Mouse (Mus musculus) spleen, adult 2 months (tissue): ENCODE data around the gene Pdcd11. TPM values are rescaled to one million over a fixed set of nuclear protein-coding genes. Genes with fewer than 3 reads are reported as not detected.

ENCODE experiments used
- DNase-seq, 2 experiments: peaks; one replicate each; pipeline versions ENCODE4 v3.0.0 to v3.0.0-alpha.2; 2012 to 2021; ENCODE audit warnings: low spot score in 2 of 2, low read depth in 1 of 2
- H3K27ac ChIP-seq: fragments of 200-500 bp; 2 replicates; pipeline ENCODE4 v1.5.1; 2012; ENCODE audit warnings: low read length, inconsistent platforms; ENCODE audit not compliant: insufficient read depth
- H3K27me3 ChIP-seq: fragments of 200-500 bp; 2 replicates; pipeline ENCODE4 v1.6.1; 2012; ENCODE audit warnings: mild to moderate bottlenecking, moderate library complexity, low read length, inconsistent platforms; ENCODE audit not compliant: control insufficient read depth, insufficient read depth
- H3K36me3 ChIP-seq: fragments of 200-500 bp; 2 replicates; pipeline ENCODE4 v1.6.1; 2012; ENCODE audit warnings: mild to moderate bottlenecking, low read length, inconsistent platforms; ENCODE audit not compliant: control insufficient read depth, insufficient read depth
- H3K4me1 ChIP-seq: fragments of 200-500 bp; 2 replicates; pipeline ENCODE4 v1.6.1; 2011; ENCODE audit warnings: inconsistent platforms; ENCODE audit not compliant: control insufficient read depth, insufficient read depth, insufficient read length
- H3K4me3 ChIP-seq: fragments of 200-500 bp; 2 replicates; pipeline ENCODE4 v1.5.1; 2011; ENCODE audit warnings: mild to moderate bottlenecking, inconsistent platforms; ENCODE audit not compliant: insufficient read depth, insufficient read length; ENCODE audit errors: extremely low read depth
- CTCF ChIP-seq: fragments of 200-500 bp; IDR thresholded peaks from 2 replicates; pipeline ENCODE4 v1.5.1; 2011; ENCODE audit warnings: mild to moderate bottlenecking, inconsistent platforms; ENCODE audit not compliant: insufficient read depth, insufficient read length, insufficient replicate concordance; ENCODE audit errors: extremely low read depth
- POLR2A ChIP-seq: fragments of 200-500 bp; IDR thresholded peaks from 2 replicates; pipeline ENCODE4 v1.6.1; 2011; ENCODE audit warnings: low read depth, low read length, inconsistent platforms
- WGBS: fragments of 180-500 bp; shearing (Covaris S2); methylation state at CpG from one replicate; pipeline ENCODE4 v1.1.7; 2018; 5-methylcytosine and 5-hydroxymethylcytosine counted together
- polyA plus RNA-seq: library from polyadenylated mRNA; depleted of rRNA; stranded (reverse); fragments of >200 nt; gene quantifications from 2 replicates; pipeline ENCODE4 v1.2.3, GENCODE M21; 2012

The Pdcd11 gene
- polyA plus RNA-seq, 1 experiment: 9.6 TPM

- DNase-seq: peak in 1 of 2 experiments; percentile 33
- H3K4me1 ChIP-seq: peaks cover 12% of the 10 kb centered on the region; the same call in 1 of the 2 replicates
- 31% methylated on average over 5 of the region's 5 CpGs for WGBS
- H3K27me3 ChIP-seq: no peaks in the 10 kb centered on the region
- H3K36me3 ChIP-seq: no peaks in the 10 kb centered on the region
- no peak overlapping the region for H3K27ac ChIP-seq
- TF ChIP-seq CTCF: no peak
- TF ChIP-seq POLR2A: no peak
- no peak overlapping the region for H3K4me3 ChIP-seq
Measured at GRCm38 (mm10) chr19:47148267-47148847, 57.8 kb downstream of the Pdcd11 start.

GRCm38 (mm10) chr19:47149854-47150253, 59.3 kb downstream of the Pdcd11 start:
- no peak overlapping the region for H3K27ac ChIP-seq
- no peak for DNase-seq
- H3K27me3 ChIP-seq: no peaks in the 10 kb centered on the region
- WGBS: 61% methylated on average over 4 of the region's 4 CpGs
- H3K4me3 ChIP-seq: no peak overlapping the region
- no peaks in the 10 kb centered on the region for H3K36me3 ChIP-seq
- peaks cover 12% of the 10 kb centered on the region; the same call in 1 of the 2 replicates for H3K4me1 ChIP-seq
- TF ChIP-seq CTCF (no peak), POLR2A (no peak)

GRCm38 (mm10) chr19:47151332-47152061, 60.9 kb downstream of the Pdcd11 start:
- H3K4me1 ChIP-seq: peaks cover 12% of the 10 kb centered on the region; the same call in 1 of the 2 replicates
- no peak overlapping the region for H3K4me3 ChIP-seq
- DNase-seq: no peak
- WGBS: 44% methylated on average over 32 of the region's 32 CpGs
- TF ChIP-seq CTCF (no peak), POLR2A (no peak)
- H3K27ac ChIP-seq: no peak overlapping the region
- no peaks in the 10 kb centered on the region for H3K27me3 ChIP-seq
- H3K36me3 ChIP-seq: no peaks in the 10 kb centered on the region

DNA sequence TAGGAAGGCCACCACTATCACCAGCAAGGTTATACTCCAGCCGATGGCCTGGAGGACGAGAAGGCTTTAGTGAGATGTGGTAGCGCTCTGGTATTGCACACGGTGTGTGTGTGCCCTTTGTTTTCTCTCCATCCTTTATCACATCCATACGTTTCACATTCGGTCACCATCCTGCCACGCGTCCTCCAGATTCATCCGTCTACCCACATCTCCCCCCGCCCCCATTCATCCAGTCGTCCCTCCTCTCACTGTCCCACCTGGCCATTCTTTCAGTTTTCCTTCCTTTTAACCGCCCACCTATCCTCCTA, 61.4 kb downstream of the Pdcd11 start:
- DNase-seq: no peak
- no peak for TF ChIP-seq CTCF
- no peak for TF ChIP-seq POLR2A
- Histone ChIP-seq H3K27me3 (no peaks in the 10 kb centered on the region), H3K27ac (no peak overlapping the region), H3K36me3 (no peaks in the 10 kb centered on the region), H3K4me1 (peaks cover 12% of the 10 kb centered on the region; the same call in 1 of the 2 replicates), H3K4me3 (no peak overlapping the region)
- WGBS: 75% methylated on average over 12 of the region's 12 CpGs

DNA sequence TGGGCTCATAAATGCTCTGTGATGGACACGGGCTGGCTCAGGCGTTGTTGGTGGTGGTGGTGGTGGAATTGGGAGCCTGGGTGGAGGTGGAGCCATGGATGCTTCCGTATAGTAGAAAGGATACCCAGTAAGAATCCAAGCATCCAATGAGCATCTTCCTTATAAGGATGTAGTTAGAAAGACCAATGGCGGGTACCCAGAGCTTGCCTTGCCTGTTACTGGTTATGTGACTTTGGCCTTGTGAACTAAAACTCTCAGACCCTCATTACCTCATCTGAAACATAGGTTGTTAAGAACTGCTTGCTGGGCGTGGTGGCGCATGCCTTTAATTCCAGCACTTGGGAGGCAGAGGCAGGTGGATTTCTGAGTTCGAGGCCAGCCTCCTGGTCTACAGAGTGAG, 63.2 kb downstream of the Pdcd11 start:
- Histone ChIP-seq H3K36me3 (no peaks in the 10 kb centered on the region), H3K27me3 (no peaks in the 10 kb centered on the region), H3K4me3 (no peak overlapping the region), H3K4me1 (peaks cover under 1% of the 10 kb centered on the region; the same call in 1 of the 2 replicates), H3K27ac (no peak overlapping the region)
- 90% methylated on average over 7 of the region's 7 CpGs for WGBS
- DNase-seq: no peak
- TF ChIP-seq POLR2A: no peak
- TF ChIP-seq CTCF: no peak

DNA sequence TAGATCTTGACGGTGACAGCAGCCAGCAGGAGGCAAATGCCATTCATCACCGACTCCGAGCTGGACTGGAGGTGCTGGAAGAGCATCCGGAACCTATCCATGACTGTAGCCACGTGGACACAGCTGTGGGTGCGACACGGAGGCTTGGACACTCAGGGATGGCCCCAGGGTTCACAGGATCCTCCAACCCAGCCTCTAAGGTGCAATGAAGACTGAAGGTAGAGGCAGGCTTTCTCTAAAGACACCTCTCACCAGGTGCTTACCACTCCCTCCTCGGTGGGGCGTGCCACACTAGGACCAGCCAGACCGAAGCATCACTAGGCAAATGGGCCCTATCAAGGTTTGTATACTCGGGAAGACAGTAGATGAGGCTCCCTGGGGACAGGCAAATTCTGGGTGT, 67.1 kb downstream of the Pdcd11 start, which contains the start of gene Calhm3:
TSS of gene Calhm3 (minus strand) at position 101 of the 400 bp plus-strand sequence.
- TF ChIP-seq CTCF: no peak
- TF ChIP-seq POLR2A: no peak
- Histone ChIP-seq H3K36me3 (no peaks in the 10 kb centered on the region), H3K27me3 (no peaks in the 10 kb centered on the region), H3K27ac (no peak within 1 kb of the TSS), H3K4me1 (no peaks in the 10 kb centered on the region), H3K4me3 (no peak within 1 kb of the TSS)
- WGBS: 83% methylated on average over 11 of the region's 11 CpGs
- no peak for DNase-seq

GRCm38 (mm10) chr19:47161669-47162068, 71.1 kb downstream of the Pdcd11 start:
- TF ChIP-seq CTCF: no peak
- TF ChIP-seq POLR2A: no peak

More at GRCm38 (mm10) chr19:47161669-47162068, 71.1 kb downstream of the Pdcd11 start:
- no peaks in the 10 kb centered on the region for H3K27me3 ChIP-seq
- DNase-seq: no peak
- no peaks in the 10 kb centered on the region for H3K36me3 ChIP-seq
- WGBS: 61% methylated on average over 4 of the region's 4 CpGs
- no peak overlapping the region for H3K27ac ChIP-seq
- H3K4me1 ChIP-seq: no peaks in the 10 kb centered on the region
- H3K4me3 ChIP-seq: no peak overlapping the region
